Comparison of ENCODE assay signal across 9 mouse cellular contexts in the genomic region with DNA sequence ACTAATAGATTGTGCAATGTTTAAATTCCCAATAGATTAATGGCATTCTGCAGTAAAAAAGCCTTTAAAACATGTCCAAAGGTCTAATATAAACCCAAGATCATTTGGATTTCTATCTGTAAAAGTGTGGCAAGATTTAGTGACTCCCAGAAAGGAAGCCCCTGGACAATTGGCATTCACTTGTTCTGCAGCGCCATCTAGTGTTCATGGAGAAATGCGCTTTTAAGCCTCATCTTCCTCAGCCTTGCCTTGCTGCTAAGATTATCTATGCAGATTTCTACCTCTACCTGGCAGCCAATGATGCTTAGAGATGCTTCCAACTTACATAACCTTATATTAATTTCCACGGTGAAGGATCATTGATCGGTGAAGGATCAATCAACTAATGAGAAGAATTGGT.
DNase-seq lines count a peak whose midpoint lies in the region; ATAC-seq and TF ChIP-seq lines count a peak whose summit lies in the region.
"Had no signal": no experiment of that assay in that cellular context is flagged by ENCODE, and none has a peak within 500 bp of the region (broad histone marks: within the 10 kb centered on the region; RNA-seq: fewer than 3 reads in every experiment).

No protein-coding gene starts in this region.

- no peak for ATAC-seq in liver, embryonic 11.5 days (replicated peaks; ENCODE audit: low FRiP score)
- no peak for ATAC-seq in embryonic facial prominence, embryonic 14.5 days (ENCODE audit: low read depth)
- peak; percentile 65 for ATAC-seq in midbrain, embryonic 15.5 days (replicated peaks)

- peak; percentile 43 for DNase-seq in liver
- DNase-seq in liver, embryonic 11.5 days (ENCODE audit: low spot score) = no peak
- peak; percentile 93 for DNase-seq in embryonic facial prominence, embryonic 14.5 days (ENCODE audit: low spot score)
- DNase-seq in heart, postnatal 4 days = peak; percentile 79
- DNase-seq in left cerebral cortex, adult 18-20 months (ENCODE audit: low spot score in 2 of 2) = peak; percentile 79 to 82
- peak; percentile 64 for DNase-seq in telencephalon, adult 2 months (ENCODE audit: low read depth, low spot score)

- H3K9me3 ChIP-seq in liver, embryonic 11.5 days (ENCODE audit: control insufficient read depth, low read length) = no peaks in the 10 kb centered on the region
- no peaks in the 10 kb centered on the region for H3K9me3 ChIP-seq in embryonic facial prominence, embryonic 14.5 days (ENCODE audit: control insufficient read depth, low read length)
- H3K9me3 ChIP-seq in midbrain, embryonic 15.5 days = no peaks in the 10 kb centered on the region
- H3K9me3 ChIP-seq: embryonic facial prominence, embryonic 13.5 days had no signal

- peaks cover 8% of the 10 kb centered on the region for H3K4me1 ChIP-seq in liver, embryonic 11.5 days (replicated peaks; ENCODE audit: control insufficient read depth, insufficient read depth, low read length)
- no peaks in the 10 kb centered on the region for H3K4me1 ChIP-seq in bone marrow, adult 2 months (ENCODE audit: control insufficient read depth, insufficient read depth, low read length)
- H3K4me1 ChIP-seq in embryonic facial prominence, embryonic 14.5 days (ENCODE audit: control insufficient read depth, insufficient read depth, low read length) = peaks cover 41% of the 10 kb centered on the region
- H3K4me1 ChIP-seq in midbrain, embryonic 15.5 days = peaks cover 36% of the 10 kb centered on the region

- no peaks in the 10 kb centered on the region for H3K27me3 ChIP-seq in liver, embryonic 11.5 days (replicated peaks; ENCODE audit: control insufficient read depth, insufficient read depth, low read length)
- no peaks in the 10 kb centered on the region for H3K27me3 ChIP-seq in embryonic facial prominence, embryonic 14.5 days (replicated peaks; ENCODE audit: control insufficient read depth, insufficient read depth, low read length)
- H3K27me3 ChIP-seq in midbrain, embryonic 15.5 days (replicated peaks) = no peaks in the 10 kb centered on the region
- H3K27me3 ChIP-seq: embryonic facial prominence, embryonic 13.5 days had no signal

- WGBS in liver, embryonic 11.5 days = 3% methylated on average over 4 of the region's 4 CpGs
- 6% methylated on average over 4 of the region's 4 CpGs for WGBS in bone marrow, adult 2 months
- 12% methylated on average over 4 of the region's 4 CpGs for WGBS in embryonic facial prominence, embryonic 14.5 days
- 5% methylated on average over 4 of the region's 4 CpGs for WGBS in midbrain, embryonic 15.5 days

- no peak overlapping the region for H3K4me3 ChIP-seq in liver, embryonic 11.5 days (ENCODE audit: low read depth, low read length)
- H3K4me3 ChIP-seq in bone marrow, adult 2 months (replicated peaks; ENCODE audit: control insufficient read depth, low read depth, low read length) = no peak overlapping the region
- H3K4me3 ChIP-seq in embryonic facial prominence, embryonic 14.5 days (ENCODE audit: low read depth, low read length) = no peak overlapping the region
- H3K4me3 ChIP-seq in midbrain, embryonic 15.5 days = no peak overlapping the region
- H3K4me3 ChIP-seq: embryonic facial prominence, embryonic 13.5 days had no signal

- H3K36me3 ChIP-seq in liver, embryonic 11.5 days (ENCODE audit: control insufficient read depth, insufficient read depth, low read length) = no peaks in the 10 kb centered on the region
- no peaks in the 10 kb centered on the region for H3K36me3 ChIP-seq in embryonic facial prominence, embryonic 14.5 days (ENCODE audit: control insufficient read depth, insufficient read depth, low read length)
- H3K36me3 ChIP-seq in midbrain, embryonic 15.5 days (replicated peaks) = no peaks in the 10 kb centered on the region
- H3K36me3 ChIP-seq: embryonic facial prominence, embryonic 13.5 days had no signal

- peak; percentile 29; the same call in 1 of the 2 replicates for TF ChIP-seq CTCF in bone marrow, adult 2 months (IDR thresholded peaks at IDR 0.05; ENCODE audit: control insufficient read depth, insufficient read depth, low read length)

- H3K4me2 ChIP-seq in liver, embryonic 11.5 days = no peak overlapping the region
- H3K4me2 ChIP-seq in embryonic facial prominence, embryonic 14.5 days (ENCODE audit: low read depth, low read length) = no peak overlapping the region
- no peak overlapping the region; the same call in 1 of the 2 replicates for H3K4me2 ChIP-seq in midbrain, embryonic 15.5 days
- H3K4me2 ChIP-seq: embryonic facial prominence, embryonic 13.5 days had no signal

- no peak overlapping the region for H3K27ac ChIP-seq in liver, embryonic 11.5 days (ENCODE audit: low read depth, low read length)
- H3K27ac ChIP-seq in bone marrow, adult 2 months (ENCODE audit: control insufficient read depth, insufficient read depth, low read depth, low read length, poor library complexity) = no peak overlapping the region
- H3K27ac ChIP-seq in embryonic facial prominence, embryonic 14.5 days (replicated peaks; ENCODE audit: low read depth, low read length) = no peak overlapping the region
- no peak overlapping the region for H3K27ac ChIP-seq in midbrain, embryonic 15.5 days

- H3K9ac ChIP-seq in liver, embryonic 11.5 days (ENCODE audit: low read depth, low read length) = no peak overlapping the region
- no peak overlapping the region for H3K9ac ChIP-seq in embryonic facial prominence, embryonic 14.5 days (ENCODE audit: low read depth, low read length)
- no peak overlapping the region for H3K9ac ChIP-seq in midbrain, embryonic 15.5 days
- H3K9ac ChIP-seq: embryonic facial prominence, embryonic 13.5 days had no signal

- no peak for TF ChIP-seq POLR2A in bone marrow, adult 2 months (IDR thresholded peaks at IDR 0.05; ENCODE audit: borderline replicate concordance, control insufficient read depth, low read depth, low read length)
